Mouse (Mus musculus) embryonic facial prominence, embryonic 10.5 days (tissue): ENCODE data around the gene Cdk15. TPM values are rescaled to one million over a fixed set of nuclear protein-coding genes. Genes with fewer than 3 reads are reported as not detected.
A peak's percentile ranks its signal among the peaks of the same experiment; 100 is the strongest.

Experiments
- DNase-seq: peaks from one replicate; pipeline ENCODE4 v3.0.0-alpha.2; 2017; ENCODE audit warnings: low spot score
- H3K27ac ChIP-seq: fragments of 300-500 bp; sonication (generic); replicated peaks from 2 replicates; pipeline ENCODE4 v1.5.1; 2016; ENCODE audit warnings: mild to moderate bottlenecking
- H3K27me3 ChIP-seq: fragments of 300-500 bp; sonication (generic); replicated peaks from 2 replicates; pipeline ENCODE4 v1.6.1; 2016; ENCODE audit warnings: low read depth, mild to moderate bottlenecking; ENCODE audit not compliant: poor library complexity, severe bottlenecking
- H3K36me3 ChIP-seq: fragments of 300-500 bp; sonication (generic); replicated peaks from 2 replicates; pipeline ENCODE4 v1.6.1; 2016; ENCODE audit warnings: mild to moderate bottlenecking, moderate library complexity
- H3K4me1 ChIP-seq: fragments of 300-500 bp; sonication (generic); 2 replicates; pipeline ENCODE4 v1.6.1; 2016
- H3K4me3 ChIP-seq: fragments of 300-500 bp; sonication (generic); 2 replicates; pipeline ENCODE4 v1.5.1; 2016; ENCODE audit warnings: mild to moderate bottlenecking, moderate library complexity
- H3K9me3 ChIP-seq: fragments of 300-500 bp; sonication (generic); 2 replicates; pipeline ENCODE4 v1.6.1; 2016; ENCODE audit warnings: mild to moderate bottlenecking
- WGBS: fragments of 180-500 bp; shearing (Covaris S2); methylation state at CpG from one replicate; pipeline ENCODE4 v1.1.7; 2016; 5-methylcytosine and 5-hydroxymethylcytosine counted together
- polyA plus RNA-seq: library from polyadenylated mRNA; unstranded; fragments of >200 nt; fragmentation: Nextera tagmentation; extraction: Ambion mirVana; gene quantifications from 2 replicates; pipeline ENCODE4 v1.2.1, GENCODE M21; 2016

Gene Cdk15
- polyA plus RNA-seq, 1 experiment from 2014 or later = 0.61 TPM

DNA sequence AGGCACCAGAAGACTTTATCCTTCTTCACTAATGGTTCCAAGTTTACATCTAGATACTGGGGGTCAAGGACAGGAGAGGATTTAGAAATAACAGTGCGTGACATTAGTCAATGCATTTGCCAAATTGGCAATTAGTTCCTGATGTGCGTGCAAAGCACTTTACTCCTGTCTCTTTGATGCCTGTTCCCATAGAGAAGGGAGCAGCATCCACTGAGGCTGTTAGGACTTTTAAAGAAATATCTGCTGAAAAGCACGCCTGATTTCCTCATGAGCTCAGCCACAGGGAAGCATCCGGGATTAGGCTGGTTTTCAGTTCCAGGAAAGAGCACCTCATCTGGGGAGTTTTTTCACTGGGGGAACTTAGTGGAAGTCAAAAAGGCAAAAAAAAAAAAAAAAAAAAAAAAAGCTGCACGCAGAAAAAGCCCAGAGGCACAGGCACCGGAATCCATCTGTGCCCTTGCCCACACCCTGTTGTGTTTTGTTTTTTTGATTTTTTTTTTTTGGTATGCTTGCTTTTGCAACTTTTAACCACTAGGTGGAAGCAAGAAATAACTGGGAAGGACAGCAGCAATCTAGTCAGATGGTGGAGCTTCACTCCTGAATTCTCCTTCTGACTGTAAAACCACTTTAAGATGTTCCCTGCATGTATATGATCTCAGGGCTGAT, 59.8 kb downstream of the Cdk15 start:
- peak overlapping the region; percentile 49; the same call in 1 of the 2 replicates for H3K27ac ChIP-seq
- H3K36me3 ChIP-seq = no peaks in the 10 kb centered on the region
- 4% methylated on average over 6 of the region's 6 CpGs for WGBS
- H3K4me1 ChIP-seq = peaks cover 66% of the 10 kb centered on the region
- H3K27me3 ChIP-seq = peaks cover 58% of the 10 kb centered on the region
- no peaks in the 10 kb centered on the region for H3K9me3 ChIP-seq
- peak; percentile 30 for DNase-seq
- peak overlapping the region; percentile 14; the same call in 1 of the 2 replicates for H3K4me3 ChIP-seq

- H3K27ac ChIP-seq = no peak overlapping the region
- H3K36me3 ChIP-seq = no peaks in the 10 kb centered on the region
- no peak for DNase-seq
- H3K27me3 ChIP-seq = peaks cover 49% of the 10 kb centered on the region
- no peaks in the 10 kb centered on the region for H3K9me3 ChIP-seq
- H3K4me3 ChIP-seq = no peak overlapping the region
- 93% methylated on average over 1 of the region's 1 CpGs for WGBS
- peaks cover 66% of the 10 kb centered on the region for H3K4me1 ChIP-seq
These were observed 60.7 kb downstream of the Cdk15 start for GRCm38 (mm10) chr1:59317397-59317796.

- Histone ChIP-seq H3K27ac (no peak overlapping the region), H3K36me3 (no peaks in the 10 kb centered on the region), H3K4me3 (no peak overlapping the region), H3K27me3 (peaks cover 34% of the 10 kb centered on the region), H3K9me3 (no peaks in the 10 kb centered on the region), H3K4me1 (peaks cover 65% of the 10 kb centered on the region)
- 62% methylated on average over 5 of the region's 5 CpGs for WGBS
- no peak for DNase-seq
These were observed 62.2 kb downstream of the Cdk15 start for GRCm38 (mm10) chr1:59318878-59319277.

DNA sequence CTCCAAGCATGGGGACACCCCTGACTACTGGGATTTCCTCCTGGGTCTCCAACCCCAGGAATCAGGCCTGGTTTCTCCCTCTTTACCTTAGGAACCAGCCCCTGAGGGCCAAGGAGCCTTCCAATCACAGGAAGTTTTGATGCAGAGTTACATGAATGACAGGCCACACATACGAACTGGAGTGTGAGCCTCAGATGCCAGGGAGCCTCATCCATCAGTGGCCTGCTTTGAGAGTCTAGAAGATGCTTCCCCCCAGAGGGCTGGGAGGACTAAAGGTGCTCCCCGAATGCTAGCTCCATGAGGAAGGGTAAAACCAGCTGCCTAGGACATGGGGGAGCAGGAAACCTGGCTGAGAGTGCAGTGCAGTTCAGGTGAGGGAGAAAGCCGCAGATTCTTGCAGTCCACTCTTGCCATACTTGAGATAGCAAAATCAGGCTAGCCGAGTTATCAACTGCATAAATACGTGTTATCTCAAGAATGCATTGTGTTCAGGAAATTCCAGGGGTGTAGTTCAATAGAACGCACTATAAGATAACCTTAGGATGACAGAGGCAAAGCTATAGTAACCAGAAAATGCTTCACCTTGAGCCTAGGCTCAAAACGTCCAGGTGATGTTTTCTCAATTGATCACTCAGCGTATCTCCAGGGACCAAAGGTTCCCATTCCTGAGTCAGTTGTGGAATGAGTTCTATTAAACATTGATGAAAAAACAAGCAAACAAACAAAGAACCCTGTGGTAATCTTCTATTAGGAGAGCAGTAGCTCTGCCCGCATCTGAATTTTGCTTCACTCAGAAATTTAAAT, 64.6 kb downstream of the Cdk15 start:
- Histone ChIP-seq H3K4me1 (peaks cover 46% of the 10 kb centered on the region), H3K27ac (peak overlapping the region; percentile 80), H3K27me3 (peaks cover 21% of the 10 kb centered on the region), H3K36me3 (no peaks in the 10 kb centered on the region), H3K9me3 (no peaks in the 10 kb centered on the region), H3K4me3 (no peak overlapping the region)
- 74% methylated on average over 9 of the region's 9 CpGs for WGBS
- no peak for DNase-seq

GRCm38 (mm10) chr1:59321880-59322836, 65.5 kb downstream of the Cdk15 start:
- WGBS = 35% methylated on average over 9 of the region's 9 CpGs

GRCm38 (mm10) chr1:59326854-59327395, 70.2 kb downstream of the Cdk15 start:
- Histone ChIP-seq H3K4me3 (no peak overlapping the region), H3K9me3 (no peaks in the 10 kb centered on the region), H3K27ac (peak overlapping the region; percentile 69), H3K36me3 (no peaks in the 10 kb centered on the region), H3K27me3 (peaks cover 10% of the 10 kb centered on the region; the same call in 1 of the 2 replicates), H3K4me1 (peaks cover 54% of the 10 kb centered on the region)
- no peak for DNase-seq
- 18% methylated on average over 10 of the region's 10 CpGs for WGBS

More at GRCm38 (mm10) chr1:59321880-59322836, 65.5 kb downstream of the Cdk15 start:
- H3K36me3 ChIP-seq = no peaks in the 10 kb centered on the region
- peaks cover 51% of the 10 kb centered on the region for H3K4me1 ChIP-seq
- H3K4me3 ChIP-seq = no peak overlapping the region
- DNase-seq = peak; percentile 79
- peak overlapping the region; percentile 80 for H3K27ac ChIP-seq
- H3K27me3 ChIP-seq = peaks cover 24% of the 10 kb centered on the region
- no peaks in the 10 kb centered on the region for H3K9me3 ChIP-seq

DNA sequence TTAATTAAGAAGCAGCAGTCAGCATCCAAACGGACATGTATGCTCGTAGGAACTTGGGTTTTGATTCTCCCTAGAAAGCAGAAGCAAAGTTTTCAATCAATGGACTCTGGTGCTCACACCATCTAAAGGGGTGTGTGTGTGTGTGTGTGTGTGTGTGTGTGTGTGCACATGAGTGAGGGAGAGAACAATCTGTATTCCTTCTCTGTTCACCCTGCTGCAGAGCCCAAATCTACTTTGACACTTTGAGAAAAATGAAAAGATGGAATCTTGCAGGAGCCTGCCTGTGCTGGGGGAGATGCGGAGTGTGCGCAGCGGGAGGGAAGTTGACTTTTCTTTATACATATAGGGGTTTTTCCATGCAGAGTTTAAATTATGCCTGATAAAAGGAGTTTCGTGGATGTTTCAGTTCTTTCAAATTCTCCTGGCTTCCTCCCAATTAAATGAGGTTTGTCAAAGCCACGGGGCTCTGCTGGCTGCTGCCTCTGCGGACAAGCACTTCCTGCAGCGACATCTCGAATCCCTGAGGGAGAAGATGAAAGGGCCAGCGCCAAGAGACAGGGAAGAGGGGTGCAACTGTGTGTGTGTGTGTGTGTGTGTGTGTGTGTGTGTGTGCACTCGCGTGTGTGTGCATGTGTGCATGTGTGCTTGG, 76.2 kb downstream of the Cdk15 start:
- Histone ChIP-seq H3K36me3 (no peaks in the 10 kb centered on the region), H3K4me3 (no peak overlapping the region), H3K27ac (peak overlapping the region; percentile 68), H3K4me1 (peaks cover 66% of the 10 kb centered on the region), H3K9me3 (no peaks in the 10 kb centered on the region), H3K27me3 (peaks cover 10% of the 10 kb centered on the region; the same call in 1 of the 2 replicates)
- no peak for DNase-seq
- 26% methylated on average over 13 of the region's 13 CpGs for WGBS

DNA sequence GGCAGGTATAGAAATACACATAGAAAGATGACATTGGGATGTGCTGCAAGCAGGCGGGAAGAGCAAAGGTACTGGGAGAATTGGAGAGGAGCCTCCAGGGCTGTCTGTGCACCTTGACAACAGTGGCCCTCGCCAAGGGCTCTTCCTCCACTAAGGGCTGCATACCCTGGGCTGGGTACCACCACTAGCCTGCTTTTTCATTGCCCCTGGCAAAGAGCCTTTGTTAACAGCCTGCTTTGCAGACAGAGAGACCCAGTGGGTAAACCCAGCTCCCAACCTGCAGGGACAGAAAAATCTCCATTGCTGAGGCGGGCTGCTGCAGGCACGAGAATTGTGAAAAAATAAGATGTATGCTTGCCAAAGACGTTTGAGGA, 76.7 kb downstream of the Cdk15 start:
- no peak for DNase-seq
- no peaks in the 10 kb centered on the region for H3K36me3 ChIP-seq
- no peak overlapping the region for H3K4me3 ChIP-seq
- H3K9me3 ChIP-seq = no peaks in the 10 kb centered on the region
- peak overlapping the region; percentile 26 for H3K27ac ChIP-seq
- H3K27me3 ChIP-seq = peaks cover 10% of the 10 kb centered on the region; the same call in 1 of the 2 replicates
- H3K4me1 ChIP-seq = peaks cover 61% of the 10 kb centered on the region
- 38% methylated on average over 5 of the region's 5 CpGs for WGBS

DNA sequence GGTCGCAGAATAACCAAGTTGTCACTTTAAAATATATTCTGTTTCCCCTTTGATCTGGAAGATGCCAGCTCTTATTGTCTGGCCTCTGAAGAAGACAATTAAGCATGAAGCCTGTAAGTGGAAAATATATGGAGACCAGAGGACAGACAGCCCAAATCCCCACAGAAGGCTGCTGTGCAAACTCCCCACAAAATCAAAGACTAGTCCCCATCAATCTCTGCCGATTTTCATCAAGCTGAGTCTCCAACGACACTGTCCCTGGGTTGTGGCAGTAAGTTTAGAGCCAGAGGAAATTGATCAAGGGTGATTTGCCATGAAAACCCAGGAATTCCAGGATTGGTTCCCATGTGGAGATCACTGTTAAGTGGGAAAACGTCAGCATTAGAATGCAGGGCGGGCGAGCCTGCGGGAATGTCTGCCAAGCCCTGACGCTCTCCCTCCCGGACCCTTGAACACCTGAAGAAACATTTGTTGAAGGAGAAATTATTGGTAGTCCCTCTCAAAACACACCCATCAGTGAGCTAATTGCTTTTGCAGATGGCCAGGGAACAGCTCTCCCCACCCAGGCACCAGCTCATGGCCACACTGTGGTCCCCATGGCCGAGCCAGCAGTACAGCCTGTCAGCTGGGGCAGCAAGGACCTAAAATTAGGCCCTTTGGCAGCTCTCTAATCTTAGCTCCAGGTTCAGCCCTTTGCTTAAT, 77.3 kb downstream of the Cdk15 start:
- WGBS = 38% methylated on average over 10 of the region's 10 CpGs
- Histone ChIP-seq H3K4me3 (no peak overlapping the region), H3K27me3 (peaks cover 10% of the 10 kb centered on the region; the same call in 1 of the 2 replicates), H3K36me3 (no peaks in the 10 kb centered on the region), H3K4me1 (peaks cover 54% of the 10 kb centered on the region), H3K9me3 (no peaks in the 10 kb centered on the region), H3K27ac (peak overlapping the region; percentile 60)
- peak; percentile 67 for DNase-seq

GRCm38 (mm10) chr1:59334562-59334890, 77.8 kb downstream of the Cdk15 start:
- H3K27me3 ChIP-seq = peaks cover 10% of the 10 kb centered on the region; the same call in 1 of the 2 replicates
- no peak overlapping the region for H3K4me3 ChIP-seq
- H3K9me3 ChIP-seq = no peaks in the 10 kb centered on the region
- peaks cover 59% of the 10 kb centered on the region for H3K4me1 ChIP-seq
- peak overlapping the region; percentile 60 for H3K27ac ChIP-seq
- no peaks in the 10 kb centered on the region for H3K36me3 ChIP-seq
- WGBS = 40% methylated on average over 4 of the region's 4 CpGs
- DNase-seq = no peak

DNA sequence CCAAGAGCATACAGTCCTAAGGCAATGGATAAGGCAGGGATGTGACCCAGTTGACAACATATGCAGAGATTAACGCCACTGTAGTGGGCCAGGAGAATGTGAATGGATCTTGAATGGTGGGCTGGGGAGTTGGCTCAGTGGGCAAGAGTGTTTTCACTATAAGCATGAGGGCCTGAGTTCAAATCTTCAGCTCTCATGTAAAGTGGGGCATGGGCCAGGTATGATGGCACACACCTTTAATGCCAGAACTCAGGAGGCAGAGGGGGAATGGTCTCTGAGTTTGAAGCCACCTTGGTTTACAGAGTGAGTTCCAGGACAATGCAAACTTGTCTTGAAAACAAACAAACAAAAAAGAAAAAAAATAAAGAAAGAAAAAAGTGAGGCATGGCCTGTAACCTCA, 79.5 kb downstream of the Cdk15 start:
- Histone ChIP-seq H3K36me3 (no peaks in the 10 kb centered on the region), H3K9me3 (no peaks in the 10 kb centered on the region), H3K4me3 (no peak overlapping the region), H3K27ac (no peak overlapping the region), H3K27me3 (peaks cover 8% of the 10 kb centered on the region; the same call in 1 of the 2 replicates), H3K4me1 (peaks cover 64% of the 10 kb centered on the region)
- no peak for DNase-seq
- WGBS = 94% methylated on average over 1 of the region's 1 CpGs
